Mouse (Mus musculus) kidney, postnatal 0 days (tissue): ENCODE measurements at regions not wholly inside any gene's neighbourhood (a gene's known extent, or its start where the extent isn't known, plus 50 kb on each side); places are given as distances from the start of the nearest gene placed in this dataset.
"Not testable (repeated sequence)": the region's sequence is repeated elsewhere in the genome, so short reads cannot be mapped to it uniquely, and the experiment has no call there.

Experiments
- ATAC-seq: fragments of 200-750 bp; cut with Nextera tagmentation; replicated peaks from 2 replicates; pipeline ENCODE4 v1.8.0; 2017; ENCODE audit warnings: low read depth, moderate number of reproducible peaks, moderate TSS enrichment, moderate library complexity; ENCODE audit not compliant: low FRiP score
- DNase-seq: peaks from one replicate; pipeline ENCODE4 v3.0.0-alpha.2; 2016; ENCODE audit warnings: low spot score
- H3K27ac ChIP-seq: fragments of 300-500 bp; sonication (generic); 2 replicates; pipeline ENCODE4 v1.5.1; 2014; ENCODE audit warnings: mild to moderate bottlenecking
- H3K27me3 ChIP-seq: fragments of 300-500 bp; sonication (generic); 2 replicates; pipeline ENCODE4 v1.6.1; 2014; ENCODE audit warnings: low read length, mixed read lengths; ENCODE audit not compliant: insufficient read depth
- H3K36me3 ChIP-seq: fragments of 300-500 bp; sonication (generic); 2 replicates; pipeline ENCODE4 v1.6.1; 2014; ENCODE audit warnings: low read length, mixed read lengths; ENCODE audit not compliant: insufficient read depth
- H3K4me1 ChIP-seq: fragments of 300-500 bp; sonication (generic); replicated peaks from 2 replicates; pipeline ENCODE4 v1.6.1; 2014; ENCODE audit warnings: antibody characterized with exemption, low read length, mixed read lengths; ENCODE audit not compliant: insufficient read depth
- H3K4me2 ChIP-seq: fragments of 300-500 bp; sonication (generic); 2 replicates; pipeline ENCODE4 v1.6.1; 2014; ENCODE audit warnings: mild to moderate bottlenecking, low read length, moderate library complexity, mixed read lengths
- H3K4me3 ChIP-seq: fragments of 300-500 bp; sonication (generic); replicated peaks from 2 replicates; pipeline ENCODE4 v1.5.1; 2014; ENCODE audit warnings: low read depth, low read length
- H3K9ac ChIP-seq: fragments of 300-500 bp; sonication (generic); 2 replicates; pipeline ENCODE4 v1.6.1; 2014; ENCODE audit warnings: low read depth, low read length
- H3K9me3 ChIP-seq: fragments of 300-500 bp; sonication (generic); replicated peaks from 2 replicates; pipeline ENCODE4 v1.6.1; 2016; ENCODE audit warnings: low read length, inconsistent platforms, mixed read lengths
- CTCF ChIP-seq: IDR thresholded peaks from 2 replicates; pipeline ENCODE4 v1.5.1; 2016; ENCODE audit warnings: antibody characterized with exemption, low read depth, mild to moderate bottlenecking, moderate library complexity
- WGBS: fragments of 180-500 bp; shearing (Covaris S2); extraction: QIAGEN DNeasy Blood & Tissue Kit; methylation state at CpG from one replicate; pipeline ENCODE4 v1.1.7; 2014; 5-methylcytosine and 5-hydroxymethylcytosine counted together

- ATAC-seq (no peak), DNase-seq (no peak)
- no peak overlapping the region for H3K4me2 ChIP-seq
- H3K27me3 ChIP-seq = no peaks in the 10 kb centered on the region
- no peaks in the 10 kb centered on the region for H3K4me1 ChIP-seq
- no peak overlapping the region for H3K27ac ChIP-seq
- no peak overlapping the region for H3K4me3 ChIP-seq
- WGBS = 49% methylated on average over 5 of the region's 5 CpGs
- H3K36me3 ChIP-seq = no peaks in the 10 kb centered on the region
- no peak for TF ChIP-seq CTCF
- H3K9ac ChIP-seq = no peak overlapping the region
- H3K9me3 ChIP-seq = no peaks in the 10 kb centered on the region
These were observed 59.8 kb upstream of the Tnfrsf21 start for GRCm38 (mm10) chr17:42956588-42956987.

GRCm38 (mm10) chr17:42954722-42955121, 61.6 kb upstream of the Tnfrsf21 start:
- DNase-seq = no peak
- no peak overlapping the region for H3K4me3 ChIP-seq
- WGBS = 29% methylated on average over 2 of the region's 2 CpGs
- H3K27ac ChIP-seq = no peak overlapping the region
- H3K36me3 ChIP-seq = no peaks in the 10 kb centered on the region
- H3K9me3 ChIP-seq = no peaks in the 10 kb centered on the region
- 0 out of 2 replicates have a peak, but pooled peaks have one; percentile 46 for ATAC-seq
- no peaks in the 10 kb centered on the region for H3K4me1 ChIP-seq
- no peak for TF ChIP-seq CTCF
- no peaks in the 10 kb centered on the region for H3K27me3 ChIP-seq
- no peak overlapping the region for H3K4me2 ChIP-seq
- H3K9ac ChIP-seq = no peak overlapping the region

GRCm38 (mm10) chr17:42944453-42944852, 68.0 kb upstream of the Cd2ap start:
- H3K27me3 ChIP-seq = no peaks in the 10 kb centered on the region
- no peak for DNase-seq
- no peaks in the 10 kb centered on the region for H3K4me1 ChIP-seq
- H3K27ac ChIP-seq = no peak overlapping the region
- H3K4me3 ChIP-seq = no peak overlapping the region
- H3K9ac ChIP-seq = no peak overlapping the region
- ATAC-seq = no peak
- 91% methylated on average over 2 of the region's 2 CpGs for WGBS
- TF ChIP-seq CTCF = no peak
- no peak overlapping the region for H3K4me2 ChIP-seq
- no peaks in the 10 kb centered on the region for H3K36me3 ChIP-seq
- no peaks in the 10 kb centered on the region for H3K9me3 ChIP-seq

GRCm38 (mm10) chr17:42943272-42943696, 66.8 kb upstream of the Cd2ap start:
- peak; percentile 95 for TF ChIP-seq CTCF
- DNase-seq = peak; percentile 94
- H3K27me3 ChIP-seq = no peaks in the 10 kb centered on the region
- no peaks in the 10 kb centered on the region for H3K4me1 ChIP-seq
- no peak overlapping the region for H3K4me2 ChIP-seq
- peak; percentile 66; the same call in 1 of the 2 replicates for ATAC-seq
- no peaks in the 10 kb centered on the region for H3K9me3 ChIP-seq
- WGBS = 5% methylated on average over 9 of the region's 9 CpGs
- no peak overlapping the region for H3K9ac ChIP-seq
- H3K27ac ChIP-seq = no peak overlapping the region
- H3K4me3 ChIP-seq = no peak overlapping the region
- H3K36me3 ChIP-seq = no peaks in the 10 kb centered on the region

GRCm38 (mm10) chr17:42939476-42939875, 63.0 kb upstream of the Cd2ap start:
- Histone ChIP-seq H3K36me3 (no peaks in the 10 kb centered on the region), H3K9me3 (no peaks in the 10 kb centered on the region), H3K27ac (0 out of 2 replicates have a peak overlapping the region, but pooled peaks have one; percentile 43), H3K27me3 (no peaks in the 10 kb centered on the region), H3K4me2 (no peak overlapping the region), H3K9ac (no peak overlapping the region), H3K4me3 (no peak overlapping the region), H3K4me1 (no peaks in the 10 kb centered on the region)
- DNase-seq = no peak
- ATAC-seq = no peak
- WGBS = 60% methylated on average over 7 of the region's 7 CpGs
- TF ChIP-seq CTCF = no peak

- H3K9ac ChIP-seq = no peak overlapping the region
- no peak overlapping the region for H3K4me2 ChIP-seq
- H3K36me3 ChIP-seq = no peaks in the 10 kb centered on the region
- no peaks in the 10 kb centered on the region for H3K9me3 ChIP-seq
- no peaks in the 10 kb centered on the region for H3K27me3 ChIP-seq
- no peak overlapping the region for H3K4me3 ChIP-seq
- DNase-seq = no peak
- WGBS = 59% methylated on average over 1 of the region's 1 CpGs
- TF ChIP-seq CTCF = no peak
- no peaks in the 10 kb centered on the region for H3K4me1 ChIP-seq
- H3K27ac ChIP-seq = peak overlapping the region; percentile 60
- ATAC-seq = peak; percentile 67; the same call in 1 of the 2 replicates
These were observed 62.1 kb upstream of the Cd2ap start for GRCm38 (mm10) chr17:42938579-42938978.

GRCm38 (mm10) chr17:42937480-42937879, 61.0 kb upstream of the Cd2ap start:
- not testable (repeated sequence) for H3K4me1 ChIP-seq, H3K27me3 ChIP-seq, H3K9me3 ChIP-seq, H3K27ac ChIP-seq, H3K4me2 ChIP-seq, H3K9ac ChIP-seq, ATAC-seq, DNase-seq, H3K4me3 ChIP-seq, H3K36me3 ChIP-seq
- WGBS = 85% methylated on average over 3 of the region's 3 CpGs
